Mouse (Mus musculus) layer of hippocampus, postnatal 25 days (tissue): Measurements from ENCODE around the gene Tra2a. TPM values are rescaled to one million over a fixed set of nuclear protein-coding genes. Genes with fewer than 3 reads are reported as not detected.
A peak's percentile ranks its signal among the peaks of the same experiment; 100 is the strongest.

Source experiments
- DNase-seq, 2 experiments: peaks; one replicate each; pipeline ENCODE4 v3.0.0; 2022; ENCODE audit warnings: mixed read lengths in 2 of 2, low spot score in 1 of 2; ENCODE audit errors: extremely low spot score in 1 of 2
- total RNA-seq, 2 experiments: library from RNA; stranded (reverse); gene quantifications; 2 replicates each; pipeline ENCODE4 v1.2.3; 2021

Gene Tra2a
- total RNA-seq, 2 experiments from 2014 or later = 73.6 to 78.1 TPM

GRCm38 (mm10) chr6:49241562-49241961, 22.3 kb downstream of the Tra2a start:
- no peak for DNase-seq

DNA sequence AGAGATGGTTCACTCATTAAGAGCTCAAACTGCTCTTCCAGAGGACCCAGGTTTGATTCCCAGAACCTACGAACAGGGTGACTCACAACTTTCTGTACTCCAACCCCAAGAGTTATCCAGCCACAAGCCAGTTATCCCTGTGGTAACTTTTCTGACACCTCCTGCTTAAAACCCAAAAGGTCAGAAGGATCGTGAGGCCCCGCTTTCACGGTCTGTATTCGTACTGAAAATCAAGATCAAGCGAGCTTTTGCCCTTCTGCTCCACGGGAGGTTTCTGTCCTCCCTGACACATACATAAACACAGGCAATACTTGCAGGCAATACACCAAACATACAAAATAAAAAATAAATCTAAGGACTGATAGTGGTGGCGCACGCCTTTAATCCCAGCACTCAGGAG, 27.5 kb downstream of the Tra2a start:
- peak; percentile 100 for DNase-seq

GRCm38 (mm10) chr6:49233356-49233755, 30.5 kb downstream of the Tra2a start:
- no peak for DNase-seq

DNA sequence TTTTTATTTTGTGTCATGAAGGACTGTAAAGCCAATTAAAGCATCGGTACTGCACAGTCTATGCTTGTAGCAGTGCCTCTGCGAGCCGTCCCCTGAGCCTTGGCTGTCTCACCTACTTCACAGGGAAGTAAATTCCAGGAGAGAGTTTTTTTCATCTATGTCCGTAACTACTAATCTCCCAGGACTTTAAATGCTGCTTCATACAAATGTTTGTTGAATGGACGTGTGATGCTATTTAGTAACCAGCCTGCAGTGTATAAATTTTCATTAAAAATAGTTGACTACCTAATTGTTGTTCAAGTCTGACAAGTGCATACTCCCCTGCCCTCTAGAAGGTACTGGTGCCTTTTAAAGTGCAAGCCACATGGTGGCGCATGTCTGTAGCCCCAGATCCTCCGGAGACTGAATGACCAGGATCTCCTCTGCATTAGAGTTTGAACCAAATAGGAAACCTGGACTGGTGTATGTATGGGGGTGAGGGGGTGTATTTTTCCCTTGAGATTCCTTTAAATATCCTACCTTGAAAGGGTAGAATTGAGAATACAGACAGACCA, 35.6 kb downstream of the Tra2a start:
- no peak for DNase-seq

- DNase-seq = no peak
These were observed 36.6 kb downstream of the Tra2a start for GRCm38 (mm10) chr6:49227184-49227735.

DNA sequence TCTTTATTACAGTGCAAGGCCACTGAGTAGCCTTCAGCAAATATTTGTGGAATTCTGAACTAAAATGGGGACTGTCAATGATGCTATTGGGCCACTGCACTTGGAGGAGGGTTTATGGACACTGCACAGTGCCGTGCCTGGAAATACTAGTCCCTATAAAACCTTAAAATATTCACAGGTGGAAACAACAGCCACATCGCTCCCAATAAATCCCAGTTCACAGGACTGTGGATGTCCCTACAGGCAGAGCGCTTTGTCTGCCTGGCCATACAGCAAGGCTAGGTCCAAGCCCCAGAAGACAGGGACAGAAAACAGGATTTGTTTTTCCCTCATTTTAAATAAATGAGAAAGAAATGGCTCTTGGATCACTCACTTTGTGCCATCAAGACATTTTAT, 38.1 kb downstream of the Tra2a start:
- no peak for DNase-seq

DNA sequence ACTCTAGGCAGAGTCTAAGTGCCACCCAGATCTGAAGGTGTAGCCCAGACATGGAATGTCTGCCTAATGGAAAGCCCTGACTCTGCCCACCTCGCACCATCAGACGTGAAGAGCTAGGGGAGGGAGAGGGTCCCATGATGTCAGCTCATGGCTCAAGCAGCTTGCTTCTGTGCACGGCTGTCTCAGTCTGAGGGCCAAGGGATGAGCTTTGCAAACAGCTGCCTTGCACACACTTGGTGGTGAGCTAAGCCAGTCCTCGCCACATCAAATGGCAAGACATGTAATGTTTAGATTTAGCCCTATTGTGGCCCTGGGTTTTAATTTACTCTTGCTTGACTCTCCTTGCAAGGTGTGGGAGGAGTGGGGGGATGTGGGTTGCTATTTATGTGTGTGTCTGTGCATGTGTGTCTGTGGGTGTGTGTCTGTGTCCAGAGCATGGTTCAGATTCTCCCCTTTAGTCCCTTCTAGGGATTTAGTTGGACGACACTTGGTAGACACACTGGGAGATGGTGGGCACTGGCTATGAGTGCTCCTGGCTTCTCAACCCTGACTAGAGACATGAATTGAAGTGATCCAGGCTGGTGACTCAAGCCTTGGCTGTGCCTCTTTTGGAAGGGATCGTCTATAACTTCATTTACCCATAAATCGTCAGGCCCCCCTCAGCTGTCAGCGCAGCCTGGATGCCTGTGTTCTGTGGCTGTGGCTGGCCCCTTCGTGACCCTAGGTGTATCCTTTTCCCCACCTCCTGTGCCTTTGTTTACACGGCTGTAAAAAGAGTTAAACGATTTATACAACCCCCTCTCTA, 38.7 kb downstream of the Tra2a start:
- no peak for DNase-seq

GRCm38 (mm10) chr6:49221906-49222305, 41.9 kb downstream of the Tra2a start:
- DNase-seq = no peak

DNA sequence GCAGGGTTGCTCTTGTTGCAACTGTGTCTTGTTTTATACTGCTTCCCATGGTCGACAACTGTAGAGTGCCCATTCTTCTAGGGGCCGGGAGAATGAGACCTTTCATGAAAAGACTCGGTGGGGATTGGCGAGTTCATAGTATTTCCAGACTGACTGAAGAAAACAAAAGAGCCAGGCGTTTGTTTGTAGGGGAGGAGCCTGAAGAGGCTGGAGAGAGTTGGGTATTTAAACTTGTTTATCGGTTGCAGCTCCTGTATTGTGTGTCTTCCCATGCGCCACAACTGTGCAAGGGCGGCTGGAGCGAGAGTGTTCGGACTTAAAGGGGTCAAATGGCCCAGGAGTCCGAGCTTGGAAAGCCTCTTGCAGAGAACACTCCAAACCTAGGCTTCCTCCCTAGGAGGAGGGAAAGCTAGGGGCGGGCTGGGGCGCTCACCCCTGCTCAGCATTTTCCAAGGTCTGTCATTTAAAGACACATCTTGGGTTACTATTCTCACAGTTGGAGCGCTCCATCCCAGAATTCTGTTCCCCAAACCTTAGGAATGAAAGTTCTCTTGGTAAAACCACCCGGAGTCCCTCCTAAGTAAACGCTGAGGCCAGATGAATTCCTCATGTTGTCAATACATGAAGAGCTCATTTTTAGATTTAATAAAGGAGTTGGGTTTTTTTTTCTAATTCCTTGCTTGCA, 43.8 kb downstream of the Tra2a start:
- DNase-seq = no peak

GRCm38 (mm10) chr6:49219001-49219560, 44.8 kb downstream of the Tra2a start:
- DNase-seq = no peak

GRCm38 (mm10) chr6:49218275-49218802, 45.5 kb downstream of the Tra2a start:
- no peak for DNase-seq

GRCm38 (mm10) chr6:49217581-49218274, 46.1 kb downstream of the Tra2a start:
- no peak for DNase-seq

- DNase-seq = no peak
These were observed 46.9 kb downstream of the Tra2a start for GRCm38 (mm10) chr6:49216811-49217542.

GRCm38 (mm10) chr6:49215748-49216585, 47.9 kb downstream of the Tra2a start:
- DNase-seq = no peak

GRCm38 (mm10) chr6:49214928-49215747, 48.7 kb downstream of the Tra2a start, which contains the start of gene Igf2bp3:
Igf2bp3 (minus strand) TSS chr6:49214957.
- DNase-seq = no peak

DNA sequence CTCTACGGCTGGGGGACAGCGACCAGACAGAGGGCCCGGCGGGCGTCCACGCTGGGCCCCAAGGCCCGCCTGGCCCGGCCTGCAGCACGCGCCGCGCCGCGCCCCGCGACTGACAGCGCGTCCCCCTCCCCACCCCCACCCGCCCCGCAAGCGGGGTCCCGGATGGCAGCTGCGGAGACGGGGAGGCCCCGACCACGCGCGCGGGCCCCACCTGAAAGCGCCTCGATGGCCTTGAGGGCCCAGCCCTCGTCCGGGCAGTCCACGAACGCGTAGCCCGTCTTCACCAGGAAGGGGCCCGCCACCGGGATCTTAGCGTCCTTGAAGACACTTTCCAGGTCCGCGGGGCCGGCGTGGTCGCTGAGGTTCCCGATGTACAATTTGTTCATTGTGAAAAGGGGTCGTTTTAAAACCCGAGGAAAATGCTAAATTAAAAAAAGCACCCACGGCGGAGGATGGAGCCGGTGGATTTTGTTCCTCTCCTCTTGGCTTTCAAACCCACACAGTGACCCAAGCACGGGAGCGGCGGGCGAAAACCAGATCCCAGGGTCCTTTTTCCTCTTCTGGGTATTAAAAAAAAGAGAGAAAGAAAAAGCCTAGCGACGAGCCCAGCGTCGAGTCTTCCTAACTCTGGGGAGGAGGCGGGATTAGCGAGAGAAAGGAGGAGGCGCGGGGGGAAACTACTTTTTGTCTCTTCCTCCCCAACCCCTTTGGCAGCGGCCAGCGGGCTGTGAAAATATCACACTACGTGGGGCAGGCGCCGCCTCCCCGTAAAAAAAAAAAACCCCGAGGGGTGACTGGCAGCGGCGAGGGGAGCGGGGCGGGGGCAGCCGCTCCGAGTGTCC, 49.5 kb downstream of the Tra2a start:
- DNase-seq = no peak

DNA sequence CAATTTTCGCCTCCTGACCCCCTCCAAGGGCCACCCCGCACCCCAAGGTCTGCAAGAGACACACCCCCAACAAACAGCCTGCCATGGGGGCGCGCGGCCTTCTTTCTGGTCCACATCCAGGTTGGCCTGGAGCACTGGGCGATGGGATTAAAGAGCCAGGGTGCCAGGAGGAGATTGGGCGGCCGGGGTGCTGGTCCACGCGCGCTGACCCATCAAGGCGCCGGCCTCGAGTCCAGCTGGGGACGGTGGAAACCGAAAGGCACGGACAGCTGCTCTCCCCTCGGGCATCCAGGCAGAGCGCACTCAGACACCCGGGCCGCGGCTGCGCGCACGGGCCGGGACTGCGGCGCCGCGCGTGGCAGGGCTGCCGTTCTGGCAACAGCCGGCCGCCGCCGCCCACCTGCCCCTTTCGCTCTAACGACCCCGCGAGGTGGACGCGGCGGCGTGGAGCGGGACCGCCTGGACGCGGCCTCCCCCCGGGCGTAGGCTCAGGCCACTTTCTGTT, 50.2 kb downstream of the Tra2a start:
- DNase-seq = no peak
